Mouse (Mus musculus): ENCODE data around the gene Prkch. TPM values are rescaled to one million over a fixed set of nuclear protein-coding genes. Genes with fewer than 3 reads are reported as not detected.

The Prkch gene
- polyA plus RNA-seq, 1 experiment: 1.6 TPM

- H3K36me3 ChIP-seq (ENCODE audit: control insufficient read depth, insufficient read depth, low read length): no peaks in the 10 kb centered on the region
- no peaks in the 10 kb centered on the region for H3K4me1 ChIP-seq (ENCODE audit: control insufficient read depth, insufficient read depth, low read length)
- H3K4me3 ChIP-seq (ENCODE audit: control insufficient read depth, low read depth, low read length): no peak overlapping the region
- TF ChIP-seq POLR2A (IDR thresholded peaks at IDR 0.05; ENCODE audit: control insufficient read depth, low read depth, low read length) (no peak), CTCF (IDR thresholded peaks at IDR 0.05; ENCODE audit: control insufficient read depth, insufficient read depth, insufficient replicate concordance, low read depth, low read length) (no peak)
- H3K27me3 ChIP-seq (ENCODE audit: control insufficient read depth, insufficient read depth, low read length): no peaks in the 10 kb centered on the region
- no peak overlapping the region for H3K27ac ChIP-seq (ENCODE audit: control insufficient read depth, insufficient read depth, low read depth, low read length)
These were observed 195.0 kb downstream of the Prkch start for GRCm38 (mm10) chr12:73779332-73780231.

GRCm38 (mm10) chr12:73781425-73782032 lies 196.9 kb downstream of the Prkch start:
- no peak overlapping the region for H3K4me3 ChIP-seq (ENCODE audit: control insufficient read depth, low read depth, low read length)
- TF ChIP-seq POLR2A (IDR thresholded peaks at IDR 0.05; ENCODE audit: control insufficient read depth, low read depth, low read length) (no peak), CTCF (IDR thresholded peaks at IDR 0.05; ENCODE audit: control insufficient read depth, insufficient read depth, insufficient replicate concordance, low read depth, low read length) (no peak)
- no peaks in the 10 kb centered on the region for H3K27me3 ChIP-seq (ENCODE audit: control insufficient read depth, insufficient read depth, low read length)

GRCm38 (mm10) chr12:73786909-73787308 lies 202.3 kb downstream of the Prkch start:
- Histone ChIP-seq H3K27me3 (ENCODE audit: control insufficient read depth, insufficient read depth, low read length) (no peaks in the 10 kb centered on the region), H3K4me1 (ENCODE audit: control insufficient read depth, insufficient read depth, low read length) (peaks cover 5% of the 10 kb centered on the region), H3K36me3 (ENCODE audit: control insufficient read depth, insufficient read depth, low read length) (no peaks in the 10 kb centered on the region), H3K4me3 (ENCODE audit: control insufficient read depth, low read depth, low read length) (no peak overlapping the region), H3K27ac (ENCODE audit: control insufficient read depth, insufficient read depth, low read depth, low read length) (no peak overlapping the region)
- no peak for TF ChIP-seq CTCF (IDR thresholded peaks at IDR 0.05; ENCODE audit: control insufficient read depth, insufficient read depth, insufficient replicate concordance, low read depth, low read length)
- TF ChIP-seq POLR2A (IDR thresholded peaks at IDR 0.05; ENCODE audit: control insufficient read depth, low read depth, low read length): no peak

More at GRCm38 (mm10) chr12:73781425-73782032, 196.9 kb downstream of the Prkch start:
- H3K36me3 ChIP-seq (ENCODE audit: control insufficient read depth, insufficient read depth, low read length): no peaks in the 10 kb centered on the region
- H3K27ac ChIP-seq (ENCODE audit: control insufficient read depth, insufficient read depth, low read depth, low read length): no peak overlapping the region
- no peaks in the 10 kb centered on the region for H3K4me1 ChIP-seq (ENCODE audit: control insufficient read depth, insufficient read depth, low read length)

GRCm38 (mm10) chr12:73788850-73789249 lies 204.3 kb downstream of the Prkch start:
- Histone ChIP-seq H3K4me1 (ENCODE audit: control insufficient read depth, insufficient read depth, low read length) (peaks cover 11% of the 10 kb centered on the region), H3K4me3 (ENCODE audit: control insufficient read depth, low read depth, low read length) (no peak overlapping the region), H3K27ac (ENCODE audit: control insufficient read depth, insufficient read depth, low read depth, low read length) (no peak overlapping the region), H3K36me3 (ENCODE audit: control insufficient read depth, insufficient read depth, low read length) (no peaks in the 10 kb centered on the region), H3K27me3 (ENCODE audit: control insufficient read depth, insufficient read depth, low read length) (no peaks in the 10 kb centered on the region)
- TF ChIP-seq POLR2A (IDR thresholded peaks at IDR 0.05; ENCODE audit: control insufficient read depth, low read depth, low read length): no peak
- no peak for TF ChIP-seq CTCF (IDR thresholded peaks at IDR 0.05; ENCODE audit: control insufficient read depth, insufficient read depth, insufficient replicate concordance, low read depth, low read length)

GRCm38 (mm10) chr12:73790571-73791108 lies 206.0 kb downstream of the Prkch start:
- no peaks in the 10 kb centered on the region for H3K27me3 ChIP-seq (ENCODE audit: control insufficient read depth, insufficient read depth, low read length)
- H3K36me3 ChIP-seq (ENCODE audit: control insufficient read depth, insufficient read depth, low read length): no peaks in the 10 kb centered on the region
- no peak overlapping the region for H3K4me3 ChIP-seq (ENCODE audit: control insufficient read depth, low read depth, low read length)
- TF ChIP-seq CTCF (IDR thresholded peaks at IDR 0.05; ENCODE audit: control insufficient read depth, insufficient read depth, insufficient replicate concordance, low read depth, low read length) (no peak), POLR2A (IDR thresholded peaks at IDR 0.05; ENCODE audit: control insufficient read depth, low read depth, low read length) (no peak)
- peaks cover 17% of the 10 kb centered on the region for H3K4me1 ChIP-seq (ENCODE audit: control insufficient read depth, insufficient read depth, low read length)
- H3K27ac ChIP-seq (ENCODE audit: control insufficient read depth, insufficient read depth, low read depth, low read length): no peak overlapping the region

GRCm38 (mm10) chr12:73793216-73793615 lies 208.6 kb downstream of the Prkch start:
- Histone ChIP-seq H3K36me3 (ENCODE audit: control insufficient read depth, insufficient read depth, low read length) (no peaks in the 10 kb centered on the region), H3K4me1 (ENCODE audit: control insufficient read depth, insufficient read depth, low read length) (peaks cover 17% of the 10 kb centered on the region), H3K27ac (ENCODE audit: control insufficient read depth, insufficient read depth, low read depth, low read length) (no peak overlapping the region), H3K27me3 (ENCODE audit: control insufficient read depth, insufficient read depth, low read length) (no peaks in the 10 kb centered on the region), H3K4me3 (ENCODE audit: control insufficient read depth, low read depth, low read length) (no peak overlapping the region)
- TF ChIP-seq POLR2A (IDR thresholded peaks at IDR 0.05; ENCODE audit: control insufficient read depth, low read depth, low read length) (no peak), CTCF (IDR thresholded peaks at IDR 0.05; ENCODE audit: control insufficient read depth, insufficient read depth, insufficient replicate concordance, low read depth, low read length) (no peak)

GRCm38 (mm10) chr12:73793744-73794143 lies 209.1 kb downstream of the Prkch start:
- H3K4me1 ChIP-seq (ENCODE audit: control insufficient read depth, insufficient read depth, low read length): peaks cover 17% of the 10 kb centered on the region
- no peaks in the 10 kb centered on the region for H3K27me3 ChIP-seq (ENCODE audit: control insufficient read depth, insufficient read depth, low read length)
- TF ChIP-seq POLR2A (IDR thresholded peaks at IDR 0.05; ENCODE audit: control insufficient read depth, low read depth, low read length): no peak
- H3K36me3 ChIP-seq (ENCODE audit: control insufficient read depth, insufficient read depth, low read length): no peaks in the 10 kb centered on the region
- H3K27ac ChIP-seq (ENCODE audit: control insufficient read depth, insufficient read depth, low read depth, low read length): no peak overlapping the region
- no peak overlapping the region for H3K4me3 ChIP-seq (ENCODE audit: control insufficient read depth, low read depth, low read length)
